Mouse (Mus musculus): ENCODE data around the gene Larp6. TPM values are rescaled to one million over a fixed set of nuclear protein-coding genes. Genes with fewer than 3 reads are reported as not detected.

The Larp6 gene
- total and polyA plus RNA-seq, 3 experiments, result not detected

GRCm38 (mm10) chr9:60715271-60715670 is 2.5 kb downstream of the Larp6 start:
- Histone ChIP-seq H3K4me3 (ENCODE audit: control insufficient read depth in 1 of 2, insufficient read depth in 1 of 2, low read depth in 2 of 2, low read length in 2 of 2) (no peak overlapping the region), H3K36me3 (ENCODE audit: control insufficient read depth in 1 of 2, insufficient read depth in 2 of 2, low read length in 2 of 2) (no peaks in the 10 kb centered on the region), H3K79me2 (ENCODE audit: control insufficient read depth, insufficient read depth, low read length, poor library complexity) (no peaks in the 10 kb centered on the region), H3K27ac (ENCODE audit: control insufficient read depth, low read depth, low read length) (no peak overlapping the region), H3K9ac (ENCODE audit: control insufficient read depth, low read depth, low read length, poor library complexity, severe bottlenecking) (no peak overlapping the region), H3K9me3 (replicated peaks; ENCODE audit: insufficient read depth, low read length) (no peaks in the 10 kb centered on the region), H3K4me1 (ENCODE audit: control insufficient read depth in 1 of 2, insufficient read depth in 2 of 2, low read length in 2 of 2) (no peaks in the 10 kb centered on the region), H3K27me3 (ENCODE audit: control insufficient read depth in 1 of 2, insufficient read depth in 2 of 2, low read length in 2 of 2) (no peaks in the 10 kb centered on the region)
- no peak for DNase-seq (ENCODE audit: low read depth, low spot score)
- no peak for TF ChIP-seq ZMIZ1 (IDR thresholded peaks at IDR 0.05; ENCODE audit: low read depth, low read length)
- TF ChIP-seq EP300 (IDR thresholded peaks at IDR 0.05; ENCODE audit: low read depth in 1 of 2, low read length in 2 of 2), result no peak
- TF ChIP-seq GATA1 (IDR thresholded peaks at IDR 0.05; ENCODE audit: low read depth, low read length), result no peak
- TF ChIP-seq CHD2 (IDR thresholded peaks at IDR 0.05; ENCODE audit: low read length), result no peak
- TF ChIP-seq RAD21 (IDR thresholded peaks at IDR 0.05; ENCODE audit: low read depth, low read length), result no peak
- TF ChIP-seq ZNF384 (IDR thresholded peaks at IDR 0.05; ENCODE audit: low read depth, low read length), result no peak
- TF ChIP-seq ZKSCAN1 (IDR thresholded peaks at IDR 0.05; ENCODE audit: low read depth, low read length), result no peak
- TF ChIP-seq JUND (IDR thresholded peaks at IDR 0.05; ENCODE audit: low read depth, low read length), result no peak
- no peak for TF ChIP-seq MAFK (IDR thresholded peaks at IDR 0.05; ENCODE audit: borderline replicate concordance, low read depth, low read length)
- TF ChIP-seq E2F4 (IDR thresholded peaks at IDR 0.05; ENCODE audit: borderline replicate concordance, low read depth, low read length), result no peak

DNA sequence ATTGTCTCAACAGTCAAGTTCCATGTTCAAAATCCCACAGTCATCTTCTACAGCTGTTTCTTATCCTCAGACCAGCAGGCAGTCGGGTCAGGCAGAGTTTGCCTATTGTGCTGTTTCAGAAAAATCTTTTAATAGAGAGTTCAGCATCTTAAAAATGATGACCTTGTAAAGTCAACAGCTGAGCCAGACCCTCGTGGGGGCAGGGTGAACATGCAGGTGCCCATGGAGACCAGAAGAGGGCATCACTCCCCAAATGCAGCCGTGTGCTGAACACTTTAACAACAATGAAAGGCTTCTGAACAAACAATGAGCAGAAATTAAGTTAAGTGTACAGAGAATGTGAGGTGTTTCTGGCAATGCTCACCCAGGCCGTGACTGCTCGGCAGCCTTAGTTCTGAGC is 3.0 kb downstream of the Larp6 start:
- TF ChIP-seq RAD21 (IDR thresholded peaks at IDR 0.05; ENCODE audit: low read depth, low read length), result no peak
- TF ChIP-seq CTCF (IDR thresholded peaks at IDR 0.05 in 2 of 3, conservative IDR thresholded peaks at IDR 0.05 in 1 of 3; ENCODE audit: control insufficient read depth in 1 of 3, insufficient read depth in 1 of 3, low read depth in 2 of 3, low read length in 3 of 3, poor library complexity in 1 of 3, severe bottlenecking in 1 of 3), result peak in 2 of 3 experiments; percentile 10 to 12; a peak in 1 of 6 replicates
- Histone ChIP-seq H3K9ac (ENCODE audit: control insufficient read depth, low read depth, low read length, poor library complexity, severe bottlenecking) (no peak overlapping the region), H3K27ac (ENCODE audit: control insufficient read depth, low read depth, low read length) (no peak overlapping the region)

DNA sequence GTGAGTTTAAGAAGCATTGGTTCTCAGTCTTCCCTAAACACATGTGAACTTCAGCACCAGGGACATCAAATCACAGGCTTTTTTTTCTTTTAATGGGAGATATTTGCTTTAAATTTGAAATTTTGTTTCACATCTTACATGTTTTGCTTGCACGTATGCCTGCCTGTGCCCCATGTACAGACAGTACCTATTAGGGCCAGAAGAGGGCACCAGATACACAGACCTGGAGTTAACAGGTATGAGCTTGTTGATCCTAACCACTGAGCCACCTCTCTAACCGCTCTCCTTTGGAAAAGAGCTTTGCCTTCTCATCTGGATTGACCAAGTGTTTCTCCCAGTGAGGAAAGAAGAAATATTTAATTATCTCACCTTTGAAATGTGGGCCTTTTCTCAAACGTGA is 5.5 kb downstream of the Larp6 start:
- H3K79me2 ChIP-seq (ENCODE audit: control insufficient read depth, insufficient read depth, low read length, poor library complexity), result no peaks in the 10 kb centered on the region
- H3K36me3 ChIP-seq (ENCODE audit: control insufficient read depth in 1 of 2, insufficient read depth in 2 of 2, low read length in 2 of 2), result no peaks in the 10 kb centered on the region
- H3K27me3 ChIP-seq (ENCODE audit: control insufficient read depth in 1 of 2, insufficient read depth in 2 of 2, low read length in 2 of 2), result no peaks in the 10 kb centered on the region
- no peak overlapping the region for H3K9ac ChIP-seq (ENCODE audit: control insufficient read depth, low read depth, low read length, poor library complexity, severe bottlenecking)
- no peaks in the 10 kb centered on the region for H3K4me1 ChIP-seq (ENCODE audit: control insufficient read depth in 1 of 2, insufficient read depth in 2 of 2, low read length in 2 of 2)
- TF ChIP-seq SMC3 (IDR thresholded peaks at IDR 0.05; ENCODE audit: low read depth, low read length), result peak; percentile 41
- no peak for TF ChIP-seq EP300 (IDR thresholded peaks at IDR 0.05; ENCODE audit: low read depth in 1 of 2, low read length in 2 of 2)
- peak; percentile 47 to 70 (median 64); a peak in 5 of 6 replicates for TF ChIP-seq CTCF (IDR thresholded peaks at IDR 0.05 in 2 of 3, conservative IDR thresholded peaks at IDR 0.05 in 1 of 3; ENCODE audit: control insufficient read depth in 1 of 3, insufficient read depth in 1 of 3, low read depth in 2 of 3, low read length in 3 of 3, poor library complexity in 1 of 3, severe bottlenecking in 1 of 3)
- peak; percentile 51 for TF ChIP-seq RAD21 (IDR thresholded peaks at IDR 0.05; ENCODE audit: low read depth, low read length)
- H3K27ac ChIP-seq (ENCODE audit: control insufficient read depth, low read depth, low read length), result no peak overlapping the region
- H3K4me3 ChIP-seq (ENCODE audit: control insufficient read depth in 1 of 2, insufficient read depth in 1 of 2, low read depth in 2 of 2, low read length in 2 of 2), result no peak overlapping the region
- DNase-seq (ENCODE audit: low read depth, low spot score), result peak; percentile 46
- no peaks in the 10 kb centered on the region for H3K9me3 ChIP-seq (replicated peaks; ENCODE audit: insufficient read depth, low read length)

More for the DNA sequence above, 3.0 kb downstream of the Larp6 start:
- Histone ChIP-seq H3K27me3 (ENCODE audit: control insufficient read depth in 1 of 2, insufficient read depth in 2 of 2, low read length in 2 of 2) (no peaks in the 10 kb centered on the region), H3K79me2 (ENCODE audit: control insufficient read depth, insufficient read depth, low read length, poor library complexity) (no peaks in the 10 kb centered on the region), H3K4me3 (ENCODE audit: control insufficient read depth in 1 of 2, insufficient read depth in 1 of 2, low read depth in 2 of 2, low read length in 2 of 2) (no peak overlapping the region), H3K9me3 (replicated peaks; ENCODE audit: insufficient read depth, low read length) (no peaks in the 10 kb centered on the region), H3K36me3 (ENCODE audit: control insufficient read depth in 1 of 2, insufficient read depth in 2 of 2, low read length in 2 of 2) (no peaks in the 10 kb centered on the region), H3K4me1 (ENCODE audit: control insufficient read depth in 1 of 2, insufficient read depth in 2 of 2, low read length in 2 of 2) (no peaks in the 10 kb centered on the region)
- no peak for DNase-seq (ENCODE audit: low read depth, low spot score)
